Mouse (Mus musculus) embryonic facial prominence, embryonic 10.5 days (tissue): ENCODE results near the gene Gm21719. TPM values are rescaled to one million over a fixed set of nuclear protein-coding genes. Genes with fewer than 3 reads are reported as not detected.
"Not testable (repeated sequence)": the region's sequence is repeated elsewhere in the genome, so short reads cannot be mapped to it uniquely, and the experiment has no call there.

Source experiments
- DNase-seq: peaks from one replicate; pipeline ENCODE4 v3.0.0-alpha.2; 2017; ENCODE audit warnings: low spot score
- H3K27ac ChIP-seq: fragments of 300-500 bp; sonication (generic); replicated peaks from 2 replicates; pipeline ENCODE4 v1.5.1; 2016; ENCODE audit warnings: mild to moderate bottlenecking
- H3K27me3 ChIP-seq: fragments of 300-500 bp; sonication (generic); replicated peaks from 2 replicates; pipeline ENCODE4 v1.6.1; 2016; ENCODE audit warnings: low read depth, mild to moderate bottlenecking; ENCODE audit not compliant: poor library complexity, severe bottlenecking
- H3K36me3 ChIP-seq: fragments of 300-500 bp; sonication (generic); replicated peaks from 2 replicates; pipeline ENCODE4 v1.6.1; 2016; ENCODE audit warnings: mild to moderate bottlenecking, moderate library complexity
- H3K4me1 ChIP-seq: fragments of 300-500 bp; sonication (generic); 2 replicates; pipeline ENCODE4 v1.6.1; 2016
- H3K4me3 ChIP-seq: fragments of 300-500 bp; sonication (generic); 2 replicates; pipeline ENCODE4 v1.5.1; 2016; ENCODE audit warnings: mild to moderate bottlenecking, moderate library complexity
- H3K9me3 ChIP-seq: fragments of 300-500 bp; sonication (generic); 2 replicates; pipeline ENCODE4 v1.6.1; 2016; ENCODE audit warnings: mild to moderate bottlenecking
- WGBS: fragments of 180-500 bp; shearing (Covaris S2); methylation state at CpG from one replicate; pipeline ENCODE4 v1.1.7; 2016; 5-methylcytosine and 5-hydroxymethylcytosine counted together
- polyA plus RNA-seq: library from polyadenylated mRNA; unstranded; fragments of >200 nt; fragmentation: Nextera tagmentation; extraction: Ambion mirVana; gene quantifications from 2 replicates; pipeline ENCODE4 v1.2.1, GENCODE M21; 2016

The Gm21719 gene
- not detected in 2 replicates for polyA plus RNA-seq

DNA sequence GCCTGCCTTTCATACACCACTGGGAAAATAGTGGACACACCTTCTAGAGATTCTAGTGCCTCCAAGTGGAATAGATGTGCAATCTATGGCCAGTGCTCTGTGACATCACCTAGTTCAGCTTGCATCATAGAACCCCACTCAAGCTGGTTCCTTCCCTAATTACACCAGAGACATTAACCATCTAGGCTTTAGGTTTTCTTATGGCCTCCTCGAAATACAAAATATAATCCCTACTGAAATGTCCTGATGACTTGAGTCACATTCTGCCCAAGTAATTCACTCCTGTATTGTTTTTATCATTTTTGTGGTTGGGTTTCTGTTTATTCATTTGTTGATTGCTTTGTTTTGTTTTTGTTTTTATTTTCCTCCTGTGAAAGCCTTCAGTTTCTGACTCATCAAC, at the start of gene Gm21719:
Gene Gm21719, minus strand, starts transcription at position 101 of the 400 bp plus-strand sequence.
- H3K36me3 ChIP-seq, DNase-seq, H3K4me1 ChIP-seq, H3K27me3 ChIP-seq, H3K9me3 ChIP-seq, H3K27ac ChIP-seq, H3K4me3 ChIP-seq: not testable (repeated sequence)
- WGBS: 57% methylated on average over 1 of the region's 1 CpGs

Other genes starting within 250 kb of the Gm21719 start
- not detected in 2 replicates for gene Gm28919, start 99.3 kb downstream of the Gm21719 start, polyA plus RNA-seq
- not detected in 2 replicates for gene Gm20830, start 235.4 kb upstream of the Gm21719 start, polyA plus RNA-seq